Mouse (Mus musculus) cerebellum, adult 2 months (tissue): ENCODE measurements around the gene Vps52. TPM values are rescaled to one million over a fixed set of nuclear protein-coding genes. Genes with fewer than 3 reads are reported as not detected.
A peak's percentile ranks its signal among the peaks of the same experiment; 100 is the strongest.
"Not testable (repeated sequence)": the region's sequence is repeated elsewhere in the genome, so short reads cannot be mapped to it uniquely, and the experiment has no call there.

Source experiments
- DNase-seq, 2 experiments: peaks; one replicate each; pipeline ENCODE4 v3.0.0; 2021
- H3K27ac ChIP-seq: fragments of 200-500 bp; 2 replicates; pipeline ENCODE4 v1.5.1; 2012; ENCODE audit warnings: low read length, control low read depth, inconsistent platforms; ENCODE audit not compliant: insufficient read depth
- H3K27me3 ChIP-seq: fragments of 200-500 bp; 2 replicates; pipeline ENCODE4 v1.6.1; 2012; ENCODE audit warnings: inconsistent platforms, mild to moderate bottlenecking, low read length, moderate library complexity; ENCODE audit not compliant: control insufficient read depth, insufficient read depth
- H3K4me1 ChIP-seq: fragments of 200-500 bp; 2 replicates; pipeline ENCODE4 v1.6.1; 2011; ENCODE audit warnings: low read length; ENCODE audit not compliant: control insufficient read depth, insufficient read depth
- H3K4me3 ChIP-seq: fragments of 200-500 bp; replicated peaks from 2 replicates; pipeline ENCODE3; 2011; ENCODE audit warnings: mild to moderate bottlenecking, low read depth, low read length, control low read depth; ENCODE audit not compliant: insufficient read depth
- CTCF ChIP-seq: fragments of 200-500 bp; IDR thresholded peaks from 2 replicates; pipeline ENCODE4 v1.5.1; 2011; ENCODE audit warnings: low read depth, mild to moderate bottlenecking, control low read depth, low read length, moderate library complexity, borderline replicate concordance; ENCODE audit not compliant: insufficient read depth
- POLR2A ChIP-seq: fragments of 200-500 bp; IDR thresholded peaks from 2 replicates; pipeline ENCODE4 v1.6.1; 2011; ENCODE audit warnings: low read length, control low read depth, borderline replicate concordance; ENCODE audit not compliant: insufficient read depth
- WGBS: fragments of 180-500 bp; shearing (Covaris S2); methylation state at CpG from one replicate; pipeline ENCODE4 v1.1.7; 2018; 5-methylcytosine and 5-hydroxymethylcytosine counted together
- polyA plus RNA-seq: library from polyadenylated mRNA; depleted of rRNA; stranded (reverse); fragments of >200 nt; gene quantifications from 2 replicates; pipeline ENCODE4 v1.2.3, GENCODE M21; 2012

Gene Vps52
- polyA plus RNA-seq, 1 experiment: 73.5 TPM

DNA sequence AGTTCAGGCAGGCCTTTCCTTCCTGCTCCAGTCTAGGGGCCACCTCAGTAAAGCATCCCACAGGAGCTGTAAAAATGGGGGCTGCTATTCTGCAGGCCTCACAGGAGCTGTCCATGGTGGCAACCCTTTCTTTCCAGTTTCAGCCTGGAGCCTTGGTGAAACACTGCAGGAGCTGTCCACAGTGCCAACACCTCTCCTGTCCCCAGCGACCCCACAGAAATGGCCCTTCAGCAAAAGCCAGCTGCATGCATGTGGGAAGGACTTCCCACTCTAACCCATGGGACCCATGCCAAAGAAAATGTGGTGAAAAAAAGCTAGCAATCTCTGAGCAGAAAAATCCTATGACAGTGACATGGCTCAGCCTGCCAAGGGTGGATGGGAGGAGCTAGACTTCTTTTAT is 17.1 kb downstream of the Vps52 start:
- 3% methylated on average over 1 of the region's 1 CpGs for WGBS
- no peaks in the 10 kb centered on the region for H3K4me1 ChIP-seq
- TF ChIP-seq CTCF (no peak), POLR2A (no peak)

DNA sequence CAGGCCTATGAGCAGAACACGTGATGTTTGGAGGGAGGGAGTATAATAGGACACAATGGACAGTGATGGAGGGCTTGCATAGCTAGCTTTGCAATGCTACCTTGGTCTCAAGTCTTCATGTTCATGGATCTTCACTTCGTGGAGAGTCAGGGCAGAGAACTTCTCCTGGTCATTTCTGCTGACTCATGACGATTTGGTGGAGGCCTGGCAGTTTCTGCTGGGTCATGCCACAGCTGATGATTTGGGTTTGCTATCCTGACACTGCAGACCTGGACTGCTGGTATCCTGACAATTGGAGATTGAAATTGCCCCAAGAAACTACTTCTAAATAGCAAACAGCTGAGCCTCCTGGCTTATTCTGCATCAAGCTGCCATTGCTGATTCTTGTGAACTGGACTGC is 18.0 kb downstream of the Vps52 start:
- DNase-seq: no peak
- 69% methylated on average over 3 of the region's 3 CpGs for WGBS

More for the DNA sequence above, 17.1 kb downstream of the Vps52 start:
- no peak overlapping the region for H3K27ac ChIP-seq
- no peaks in the 10 kb centered on the region for H3K27me3 ChIP-seq
- no peak overlapping the region for H3K4me3 ChIP-seq
- no peak for DNase-seq

DNA sequence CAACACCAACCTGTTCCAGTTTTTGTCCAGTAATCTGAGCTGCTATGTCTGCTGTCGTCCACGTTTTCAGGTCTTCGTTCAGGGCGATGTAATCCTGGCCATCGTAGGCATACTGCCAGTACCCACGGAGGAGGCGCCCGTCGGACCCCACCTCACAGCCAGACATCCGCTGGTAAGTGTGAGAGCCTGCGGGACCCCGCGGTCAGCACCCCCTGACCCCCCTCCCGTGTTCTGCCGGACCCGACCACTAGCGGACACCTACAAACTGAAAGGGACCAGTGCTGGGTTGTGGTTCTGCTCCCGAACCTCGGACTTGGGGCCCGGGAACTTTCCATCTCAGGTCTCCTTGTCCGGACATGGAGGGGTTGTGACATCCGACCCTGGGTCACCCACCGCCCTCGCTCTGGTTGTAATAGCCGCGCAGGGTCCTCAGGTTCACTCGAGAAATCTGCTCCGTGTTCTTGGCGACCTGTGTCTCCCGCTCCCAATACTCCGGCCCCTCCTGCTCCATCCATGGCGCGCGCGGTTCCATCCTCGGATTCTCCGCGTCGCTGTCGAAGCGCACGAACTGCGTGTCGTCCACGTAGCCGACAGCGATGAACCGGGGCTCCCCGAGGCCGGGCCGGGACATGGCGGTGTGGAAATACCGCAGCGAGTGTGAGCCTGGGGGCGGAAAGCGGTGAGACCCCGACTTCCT is 22.4 kb downstream of the Vps52 start:
- 1% methylated on average over 57 of the region's 57 CpGs for WGBS
- no peak for TF ChIP-seq POLR2A
- no peak for TF ChIP-seq CTCF

More for the DNA sequence above, 18.0 kb downstream of the Vps52 start:
- Histone ChIP-seq H3K27ac (no peak overlapping the region), H3K4me3 (no peak overlapping the region), H3K27me3 (no peaks in the 10 kb centered on the region), H3K4me1 (no peaks in the 10 kb centered on the region)
- TF ChIP-seq POLR2A (no peak), CTCF (no peak)

DNA sequence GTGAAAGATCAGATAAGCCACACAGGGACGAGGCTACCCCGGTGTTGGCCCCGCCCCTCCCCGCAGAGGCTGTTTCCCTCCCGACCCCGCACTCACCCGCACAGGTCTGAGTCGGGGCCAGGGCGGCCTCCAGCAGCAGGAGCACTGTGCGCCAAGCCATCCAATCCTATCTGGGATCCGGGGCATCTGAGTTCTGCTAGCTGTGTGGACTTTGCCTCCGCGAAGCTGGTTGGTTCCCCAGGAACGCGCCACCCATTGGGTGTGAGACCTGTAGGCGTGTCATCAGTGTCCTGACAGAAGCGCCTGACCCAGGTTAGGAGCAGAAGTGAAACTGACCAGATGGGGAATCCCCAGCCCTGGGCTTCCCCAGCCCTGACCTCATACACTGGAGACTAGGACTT is 23.0 kb downstream of the Vps52 start:
- Histone ChIP-seq H3K4me3 (peak overlapping the region; percentile 50), H3K4me1 (peaks cover 13% of the 10 kb centered on the region), H3K27me3 (no peaks in the 10 kb centered on the region), H3K27ac (peak overlapping the region; percentile 8; the same call in 1 of the 2 replicates)
- TF ChIP-seq CTCF (no peak), POLR2A (peak; percentile 75; the same call in 1 of the 2 replicates)
- 0% methylated on average over 17 of the region's 17 CpGs for WGBS
- DNase-seq: peak; percentile 83 to 88

More for the DNA sequence above, 22.4 kb downstream of the Vps52 start:
- H3K27me3 ChIP-seq: no peaks in the 10 kb centered on the region
- peak in 1 of 2 experiments; percentile 17 for DNase-seq
- H3K4me3 ChIP-seq: peak overlapping the region; percentile 50
- H3K27ac ChIP-seq: peak overlapping the region; percentile 4
- peaks cover 13% of the 10 kb centered on the region for H3K4me1 ChIP-seq

DNA sequence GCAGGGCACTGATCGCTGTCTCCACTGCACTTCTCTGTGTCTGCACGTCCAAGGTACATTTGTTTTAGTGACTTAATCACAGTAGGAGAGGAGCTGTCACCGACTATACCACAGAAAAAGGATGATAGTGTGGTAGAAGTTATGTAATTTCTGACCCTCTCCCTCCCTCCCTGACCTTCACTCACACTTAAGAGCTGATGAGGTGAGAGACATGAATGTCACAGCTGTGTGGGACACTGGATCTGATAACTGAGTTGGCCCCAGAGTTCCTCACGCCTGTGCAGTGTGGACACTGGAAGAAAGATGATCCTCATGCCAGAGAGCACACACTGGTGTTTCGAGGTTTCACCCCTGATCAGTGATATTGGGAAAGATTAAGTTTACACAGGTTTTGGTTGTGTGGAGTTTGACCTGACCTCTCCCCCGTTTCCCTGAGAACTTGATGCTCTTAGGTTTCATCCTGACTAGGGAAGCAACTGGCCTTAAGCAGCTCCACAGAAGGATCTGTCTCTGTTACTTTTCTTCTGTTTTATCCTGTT is 24.0 kb downstream of the Vps52 start:
- Histone ChIP-seq H3K27ac (no peak overlapping the region), H3K4me3 (no peak overlapping the region), H3K27me3 (no peaks in the 10 kb centered on the region), H3K4me1 (peaks cover 13% of the 10 kb centered on the region)
- no peak for TF ChIP-seq POLR2A
- no peak for TF ChIP-seq CTCF
- no peak for DNase-seq
- WGBS: 80% methylated on average over 6 of the region's 6 CpGs

DNA sequence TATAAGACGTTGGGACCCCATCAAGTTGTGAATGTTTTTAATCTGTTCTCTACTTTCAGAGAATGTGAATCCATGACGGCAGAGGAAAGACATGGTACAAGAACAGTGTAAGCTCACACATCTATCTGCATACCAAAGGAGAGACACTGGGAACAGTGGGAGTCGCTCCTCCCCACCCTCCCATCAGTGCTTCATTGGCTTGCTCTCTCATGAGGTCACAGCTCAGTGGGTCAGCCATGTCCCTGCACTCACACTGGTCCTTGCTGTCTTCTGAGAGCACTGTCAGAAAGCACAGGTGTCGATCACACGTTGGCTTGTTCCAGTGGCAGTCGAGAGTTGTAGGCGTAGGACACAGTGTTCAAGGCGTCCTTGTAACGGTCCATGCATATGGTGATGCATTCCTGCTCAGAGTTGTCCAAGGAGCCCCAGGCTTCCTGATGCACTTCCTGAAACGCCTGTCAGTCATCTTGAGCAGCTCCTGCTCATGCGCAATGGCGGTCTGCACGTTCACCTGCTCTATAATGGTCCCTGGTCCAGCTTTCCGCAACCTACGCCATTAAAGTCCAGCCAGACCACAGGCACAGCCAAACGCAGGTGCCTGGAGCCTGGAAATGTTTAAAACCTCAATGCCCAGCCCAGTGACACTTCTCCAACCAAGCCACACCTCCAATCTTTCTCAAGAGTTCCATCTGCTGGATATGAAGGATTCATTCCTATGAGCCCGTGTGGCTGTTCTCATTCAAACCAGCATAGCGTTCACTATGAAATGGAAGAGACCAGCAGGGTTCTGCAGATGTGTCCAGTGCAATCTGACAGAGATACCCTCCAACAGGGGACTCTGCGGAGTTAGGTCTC is 24.8 kb downstream of the Vps52 start:
- TF ChIP-seq POLR2A (no peak), CTCF (no peak)
- 72% methylated on average over 19 of the region's 19 CpGs for WGBS
- H3K4me1 ChIP-seq: peaks cover 13% of the 10 kb centered on the region
- no peak for DNase-seq
- no peaks in the 10 kb centered on the region for H3K27me3 ChIP-seq
- peak overlapping the region; percentile 74 for H3K27ac ChIP-seq
- H3K4me3 ChIP-seq: no peak overlapping the region

DNA sequence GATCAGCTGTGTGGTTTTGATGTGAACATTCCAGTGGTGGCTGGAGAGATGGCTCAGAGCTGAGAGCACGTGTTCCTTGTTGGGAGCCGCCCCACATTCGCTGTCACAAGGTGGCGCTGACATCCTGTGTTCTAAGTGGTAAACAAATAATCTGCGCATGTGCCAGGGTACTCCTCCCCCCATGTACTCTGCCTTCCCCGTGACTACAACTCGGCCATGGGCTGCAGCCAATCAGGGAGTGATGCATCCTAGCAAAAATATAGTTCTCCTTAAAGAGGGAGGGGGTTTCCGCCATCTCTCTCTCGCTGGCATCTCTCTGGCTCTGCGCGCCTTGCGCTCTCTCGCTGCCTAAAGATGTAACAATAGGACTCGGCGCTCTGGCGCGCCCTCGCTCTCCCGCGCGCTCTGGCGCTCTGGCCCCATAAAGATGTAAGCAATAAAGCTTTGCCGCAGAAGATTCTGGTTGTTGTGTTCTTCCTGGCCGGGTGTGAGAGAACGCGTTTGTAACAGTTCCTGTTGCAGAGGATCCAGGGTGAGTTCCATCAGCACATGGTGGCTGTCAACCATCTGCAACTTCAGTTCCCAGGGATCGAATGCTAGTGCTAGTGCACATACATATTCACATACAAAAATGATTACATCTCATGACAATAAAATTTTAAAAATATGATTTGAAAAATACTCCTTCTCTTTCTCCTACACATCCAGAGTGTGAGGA is 25.7 kb downstream of the Vps52 start:
- peak; percentile 57; the same call in 1 of the 2 replicates for TF ChIP-seq POLR2A
- peak; percentile 48; the same call in 1 of the 2 replicates for TF ChIP-seq CTCF
- peak; percentile 89 to 91 for DNase-seq
- H3K27me3 ChIP-seq: not testable (repeated sequence)
- Histone ChIP-seq H3K4me1 (peaks cover 13% of the 10 kb centered on the region), H3K27ac (peak overlapping the region; percentile 84), H3K4me3 (peak overlapping the region; percentile 81)
- WGBS: under 1% methylated on average over 27 of the region's 27 CpGs
